Mouse (Mus musculus) adrenal gland, postnatal 36 days (tissue): ENCODE results near the gene Nos1. TPM values are rescaled to one million over a fixed set of nuclear protein-coding genes. Genes with fewer than 3 reads are reported as not detected.

Experiments used
- DNase-seq, 2 experiments: peaks; one replicate each; pipeline ENCODE4 v3.0.0; 2021; ENCODE audit warnings: mixed read lengths in 1 of 2
- long read RNA-seq, 2 experiments: library from polyadenylated mRNA; stranded (forward); transcript quantifications; one replicate each; pipeline ENCODE4 v2.0.0; 2021; ENCODE audit warnings: borderline sequencing depth in 2 of 2
- total RNA-seq, 2 experiments: library from RNA; stranded (reverse); gene quantifications; 2 replicates each; pipeline ENCODE4 v1.2.3; 2021

Nos1 gene
- under 1 TPM; 0.43 to 0.63 TPM for total RNA-seq
- long read RNA-seq, experiment 1 = 0 reads
- long read RNA-seq, experiment 2 = 0 reads

DNA sequence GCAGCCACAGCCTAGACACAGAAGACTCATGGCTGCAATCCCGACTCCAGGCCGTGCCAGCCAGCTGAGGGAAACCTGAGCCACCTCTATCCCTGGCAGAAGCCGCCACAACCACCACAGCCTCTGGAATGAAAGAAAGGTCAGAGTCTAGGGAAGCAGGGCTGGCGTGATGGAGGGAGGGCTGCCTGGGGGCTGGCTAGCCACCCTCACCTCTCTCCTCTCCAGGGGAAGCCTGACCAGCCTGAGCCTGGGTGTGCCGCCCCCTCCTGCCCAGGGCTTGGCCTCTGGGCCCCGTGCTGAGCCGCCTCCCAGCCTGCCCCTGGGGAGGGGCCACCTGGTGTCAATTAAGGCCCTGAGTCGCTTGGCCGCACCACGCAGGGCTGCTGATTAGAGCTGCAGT is at the start of gene Nos1:
Gene Nos1, plus strand, starts transcription at position 352 of the 400 bp plus-strand sequence.
- DNase-seq = no peak

- DNase-seq = peak; percentile 31 to 70
These were observed 49.5 kb upstream of the Nos1 start for GRCm38 (mm10) chr5:117731311-117731710.

GRCm38 (mm10) chr5:117744654-117745178 is 36.1 kb upstream of the Nos1 start:
- peak; percentile 17 to 23 for DNase-seq

GRCm38 (mm10) chr5:117749353-117749752 is 31.5 kb upstream of the Nos1 start:
- DNase-seq = no peak

- no peak for DNase-seq
These were observed 22.9 kb upstream of the Nos1 start for GRCm38 (mm10) chr5:117757696-117758482.

DNA sequence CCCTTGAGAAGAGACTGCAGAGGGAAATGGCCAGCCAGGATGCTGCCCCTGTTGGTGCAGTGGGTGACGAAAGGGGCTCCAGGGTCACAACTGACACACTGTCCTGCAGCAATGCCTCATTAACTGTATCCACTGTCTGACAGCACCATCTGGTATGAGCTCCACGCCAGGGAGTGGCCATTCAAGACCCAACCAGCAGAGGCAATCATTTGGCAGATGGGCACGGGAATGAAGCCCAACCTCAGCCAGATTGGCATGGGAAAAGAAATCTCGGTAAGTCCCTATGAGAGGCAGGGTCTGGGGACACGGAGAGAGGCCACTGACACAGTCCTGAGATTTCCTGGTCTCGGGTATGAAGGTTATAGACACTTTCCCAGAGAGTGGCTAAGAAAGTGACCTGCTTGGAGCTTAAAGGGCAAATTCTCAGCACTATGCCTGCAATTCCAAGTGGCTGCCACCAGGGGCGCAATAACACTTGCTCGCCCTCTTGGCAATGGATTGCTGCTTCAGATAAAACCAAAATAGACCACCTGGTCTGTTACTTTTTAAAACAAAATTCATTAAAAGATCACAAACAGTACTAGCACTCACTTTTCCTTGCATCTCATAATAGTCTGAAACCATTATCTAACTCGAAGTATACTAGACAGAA is 19.5 kb upstream of the Nos1 start:
- DNase-seq = no peak

- DNase-seq = no peak
These were observed 16.3 kb upstream of the Nos1 start for GRCm38 (mm10) chr5:117764496-117764895.

- peak; percentile 20 to 27 for DNase-seq
These were observed 1.7 kb upstream of the Nos1 start for GRCm38 (mm10) chr5:117779175-117779574.

DNA sequence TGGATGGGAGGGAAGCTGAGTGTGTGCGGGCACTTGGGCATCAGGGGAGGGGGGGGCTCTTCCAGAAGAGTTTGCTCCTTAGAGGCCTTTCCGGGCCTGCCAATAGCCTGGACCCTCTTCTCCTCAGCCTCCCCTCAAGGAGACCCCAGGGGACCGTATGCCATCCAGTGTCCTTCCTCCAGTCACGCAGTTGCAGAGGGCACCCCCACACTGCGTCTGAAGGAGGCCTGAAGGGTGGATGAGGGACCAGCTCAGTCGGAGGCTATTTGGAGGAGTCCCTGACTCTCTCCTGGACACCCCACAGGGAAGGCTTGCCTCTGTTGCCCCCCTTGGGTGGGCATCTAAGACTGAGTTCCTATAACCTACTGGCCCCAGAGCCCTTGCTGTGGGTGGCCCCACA is 346 bp downstream of the Nos1 start:
- no peak for DNase-seq

DNA sequence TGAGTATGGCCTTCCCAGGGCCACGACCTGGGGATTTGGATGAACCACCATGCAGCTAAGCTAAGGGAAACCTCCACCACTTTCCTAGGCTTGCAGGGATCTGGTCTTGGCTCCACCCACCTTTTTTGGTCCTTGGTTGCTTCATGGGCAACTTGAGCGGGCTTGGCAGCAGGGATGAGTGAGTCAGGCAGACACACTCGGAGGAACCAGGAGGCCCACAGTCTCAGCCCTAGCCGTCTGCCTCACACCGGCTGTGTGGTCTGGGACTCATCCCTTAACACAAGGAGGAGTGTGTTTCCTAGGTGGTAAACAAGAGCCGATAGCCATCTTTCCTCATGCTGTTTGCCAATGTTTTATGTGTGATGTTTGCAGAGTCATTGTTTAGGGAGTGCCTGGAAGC is 9.2 kb downstream of the Nos1 start:
- DNase-seq = no peak

DNA sequence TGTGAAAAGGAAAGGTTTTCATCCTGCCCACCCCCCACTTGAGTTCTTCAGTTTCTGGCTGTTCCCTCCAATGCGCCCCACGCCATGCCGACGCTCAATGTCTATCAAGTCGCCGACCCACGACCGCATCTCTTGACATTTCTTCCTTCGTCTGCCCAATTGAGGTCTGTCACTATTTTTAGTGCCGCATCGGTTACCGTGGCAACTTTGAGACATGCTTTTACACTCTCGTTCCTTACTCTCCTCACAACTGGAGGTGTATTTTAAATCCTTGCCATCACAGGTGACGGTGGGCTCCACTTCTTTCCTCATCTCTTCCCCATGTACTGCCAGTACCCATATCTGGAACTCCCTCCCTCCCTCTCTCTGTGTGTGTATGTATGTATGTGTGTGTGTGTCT is 11.0 kb downstream of the Nos1 start:
- no peak for DNase-seq

DNA sequence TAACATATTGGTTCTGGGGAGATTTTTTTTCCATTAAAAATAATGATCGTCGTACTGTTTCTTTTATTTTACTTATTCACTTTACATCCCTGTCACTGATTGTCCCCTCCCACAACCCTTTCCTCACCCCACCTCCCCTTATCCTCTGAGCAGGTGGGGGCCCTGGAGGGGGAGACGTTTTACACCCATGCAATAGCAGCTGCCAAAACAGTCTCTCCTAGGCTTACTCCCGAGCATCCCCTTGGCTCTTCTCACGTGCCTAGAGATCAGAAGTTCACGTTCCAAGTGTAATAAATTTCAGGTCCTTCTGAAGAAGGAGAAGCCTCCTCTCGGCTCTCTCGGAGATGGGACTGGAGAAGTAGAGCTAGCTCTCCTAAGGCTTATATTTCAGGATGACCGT is 20.0 kb downstream of the Nos1 start:
- no peak for DNase-seq

- DNase-seq = no peak
These were observed 21.3 kb downstream of the Nos1 start for GRCm38 (mm10) chr5:117802071-117802521.

DNA sequence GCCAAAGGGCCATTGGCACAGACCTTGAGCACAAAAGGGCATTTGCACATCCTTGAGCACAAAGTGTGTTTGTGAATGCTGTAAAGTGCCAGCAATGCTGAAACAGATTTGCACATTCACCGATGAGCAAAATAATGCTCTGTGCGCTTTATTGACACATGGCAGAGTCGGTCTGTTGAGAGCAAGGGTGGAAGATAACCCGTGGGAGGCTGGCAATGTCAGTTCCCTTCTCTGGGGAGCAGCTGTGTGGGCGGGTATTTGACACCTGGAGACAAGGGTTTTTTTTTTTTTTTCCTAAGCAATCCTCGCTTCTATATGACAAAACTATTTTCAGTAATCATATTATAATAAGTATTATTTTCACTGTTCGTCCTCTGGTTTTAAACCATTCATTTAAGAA is 22.7 kb downstream of the Nos1 start:
- no peak for DNase-seq

- no peak for DNase-seq
These were observed 30.1 kb downstream of the Nos1 start for GRCm38 (mm10) chr5:117810930-117811329.

DNA sequence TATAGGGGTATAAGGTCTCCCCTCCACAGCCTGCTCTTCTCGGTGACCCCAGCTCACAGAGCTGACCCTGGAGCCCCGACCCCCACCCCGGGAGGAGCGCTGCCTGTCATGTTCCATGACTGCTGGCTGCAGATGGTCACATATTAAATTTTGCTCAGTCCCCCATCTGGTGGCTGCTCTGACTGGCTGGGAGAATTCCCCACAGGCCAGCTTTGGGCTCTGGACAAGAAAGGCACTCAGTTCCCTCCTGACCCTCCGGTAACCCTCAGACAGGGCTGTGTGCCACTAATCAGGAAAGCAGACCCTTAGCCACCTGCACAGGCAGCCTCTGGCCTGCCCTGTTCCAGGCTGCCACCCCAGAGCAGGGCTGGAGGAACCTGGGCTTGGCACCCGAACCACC is 38.0 kb downstream of the Nos1 start:
- no peak for DNase-seq

- DNase-seq = no peak
These were observed 39.6 kb downstream of the Nos1 start for GRCm38 (mm10) chr5:117820445-117820844.

- DNase-seq = no peak
These were observed 43.0 kb downstream of the Nos1 start for GRCm38 (mm10) chr5:117823811-117824210.

DNA sequence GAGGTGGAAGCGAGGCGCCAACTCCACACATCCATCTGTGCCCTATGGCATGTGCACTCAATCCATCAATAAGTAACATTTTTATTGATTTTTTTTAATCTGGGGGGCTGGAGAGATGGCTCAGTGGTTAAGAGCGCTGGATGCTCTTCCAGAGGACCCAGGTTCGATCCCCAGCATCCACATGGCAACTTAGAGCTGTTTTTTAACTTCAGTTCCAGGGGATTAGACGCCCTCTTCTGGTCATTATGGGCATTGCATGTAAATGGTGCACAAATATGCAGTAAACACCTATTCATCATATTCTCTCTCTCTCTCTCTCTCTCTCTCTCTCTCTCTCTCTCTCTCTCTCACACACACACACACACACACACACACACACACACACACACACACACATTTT is 43.7 kb downstream of the Nos1 start:
- no peak for DNase-seq

DNA sequence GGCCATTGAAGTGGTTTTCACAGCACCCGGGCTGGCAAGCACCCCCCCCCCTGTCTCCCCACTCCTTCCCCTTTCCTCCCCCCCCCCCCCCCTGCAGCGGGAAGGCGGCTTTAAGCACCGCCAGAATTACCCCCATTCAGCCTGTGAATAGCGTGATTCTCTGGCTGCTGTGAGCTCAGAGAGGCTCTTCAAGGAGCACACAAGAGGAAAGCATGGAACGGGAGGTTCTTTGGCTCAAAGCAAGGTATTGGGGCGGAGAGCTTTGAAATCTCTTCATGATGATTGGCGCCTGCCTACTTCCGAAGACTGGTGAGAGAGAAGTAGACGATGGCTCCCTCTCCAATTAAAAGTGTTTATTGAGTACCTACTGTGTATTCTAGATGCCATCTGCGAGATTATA is 44.5 kb downstream of the Nos1 start:
- no peak for DNase-seq

GRCm38 (mm10) chr5:117827366-117827765 is 46.5 kb downstream of the Nos1 start:
- no peak for DNase-seq

DNA sequence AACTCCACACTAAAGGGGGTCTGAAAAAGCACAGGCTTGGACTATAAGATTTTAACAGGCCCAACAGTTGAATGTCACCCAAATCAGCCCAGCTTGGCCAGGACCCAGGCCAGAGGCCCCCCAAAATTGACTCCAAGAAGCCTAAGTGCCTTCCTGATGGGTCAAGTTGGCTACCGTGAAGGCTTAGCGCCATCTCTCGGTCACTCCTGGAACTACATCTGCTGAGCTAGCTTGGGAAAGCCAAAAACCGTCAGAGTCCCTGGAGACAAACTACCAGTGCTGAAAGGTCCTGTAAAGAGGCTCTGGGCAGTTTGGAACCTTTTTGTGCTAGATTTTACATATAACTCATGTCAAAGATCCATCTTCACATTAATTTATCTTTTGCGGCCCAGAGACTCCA is 56.1 kb downstream of the Nos1 start:
- DNase-seq = peak; percentile 66 to 75

GRCm38 (mm10) chr5:117837731-117838130 is 56.9 kb downstream of the Nos1 start:
- DNase-seq = no peak
